In the genomic region with DNA sequence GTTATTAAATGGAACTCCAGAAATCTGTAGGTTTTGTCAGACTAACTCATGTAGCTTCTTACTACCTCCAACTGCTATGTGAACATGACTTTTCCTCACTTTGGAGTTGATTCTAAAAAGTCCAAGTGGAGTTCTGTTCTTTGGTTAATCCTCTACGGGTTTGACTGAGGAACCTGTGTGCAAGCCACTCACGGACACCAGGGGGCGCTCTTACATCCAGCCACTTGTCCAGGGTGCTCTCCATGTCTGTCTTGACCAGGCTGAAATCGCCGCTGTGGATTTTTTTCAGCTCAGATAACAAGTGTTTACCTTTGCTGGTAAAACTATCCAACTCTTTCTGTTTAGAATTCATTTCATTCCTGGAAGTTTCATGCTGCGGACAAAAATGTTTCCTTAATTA, we compare ENCODE assay signal across 9 mouse cellular contexts.
DNase-seq lines count a peak whose midpoint lies in the region; ATAC-seq and TF ChIP-seq lines count a peak whose summit lies in the region.
"Had no signal": no experiment of that assay in that cellular context is flagged by ENCODE, and none has a peak within 500 bp of the region (broad histone marks: within the 10 kb centered on the region; RNA-seq: fewer than 3 reads in every experiment).

No protein-coding gene starts in this region.

- no peak overlapping the region for H3K4me3 ChIP-seq in hindbrain, embryonic 14.5 days (replicated peaks; ENCODE audit: low read length)
- no peak overlapping the region for H3K4me3 ChIP-seq in hindbrain, embryonic 16.5 days (ENCODE audit: low read length)
- H3K4me3 ChIP-seq in forebrain, postnatal 0 days (ENCODE audit: low read depth, low read length) = no peak overlapping the region
- no peak overlapping the region for H3K4me3 ChIP-seq in neural tube, embryonic 12.5 days
- H3K4me3 ChIP-seq: embryonic facial prominence, embryonic 13.5 days had no signal

- peak; percentile 66 for TF ChIP-seq CTCF in forebrain, postnatal 0 days (IDR thresholded peaks at IDR 0.05; ENCODE audit: low read depth)

- H3K4me1 ChIP-seq in hindbrain, embryonic 14.5 days (replicated peaks; ENCODE audit: control insufficient read depth, insufficient read depth, low read length) = no peaks in the 10 kb centered on the region
- H3K4me1 ChIP-seq in hindbrain, embryonic 16.5 days (ENCODE audit: control insufficient read depth, insufficient read depth, low read depth, low read length) = no peaks in the 10 kb centered on the region
- H3K4me1 ChIP-seq in forebrain, postnatal 0 days (ENCODE audit: insufficient read depth) = no peaks in the 10 kb centered on the region
- H3K4me1 ChIP-seq in neural tube, embryonic 12.5 days = no peaks in the 10 kb centered on the region
- H3K4me1 ChIP-seq: embryonic facial prominence, embryonic 13.5 days had no signal

- ATAC-seq in hindbrain, embryonic 14.5 days (ENCODE audit: low FRiP score) = no peak
- ATAC-seq in hindbrain, embryonic 16.5 days = no peak
- no peak for ATAC-seq in forebrain, postnatal 0 days
- peak; percentile 38 for ATAC-seq in inflammation-experienced regulatory T-cells, adult 6 months
- peak; percentile 74; the same call in 1 of the 2 replicates for ATAC-seq in neural tube, embryonic 12.5 days (ENCODE audit: low FRiP score, low read depth)

- no peak overlapping the region for H3K27ac ChIP-seq in hindbrain, embryonic 14.5 days
- no peak overlapping the region for H3K27ac ChIP-seq in hindbrain, embryonic 16.5 days (ENCODE audit: low read depth, low read length)
- no peak overlapping the region for H3K27ac ChIP-seq in forebrain, postnatal 0 days (ENCODE audit: low read depth, low read length)
- H3K27ac ChIP-seq in neural tube, embryonic 12.5 days = no peak overlapping the region
- H3K27ac ChIP-seq: embryonic facial prominence, embryonic 13.5 days had no signal

- peak; percentile 46 for DNase-seq in hindbrain, embryonic 14.5 days (ENCODE audit: low spot score)
- DNase-seq in c-Kit-negative CD71-positive TER-119-positive erythroid progenitor cells, embryonic 14.5 days (ENCODE audit: low read depth, low spot score) = peak; percentile 39
- DNase-seq in forebrain, postnatal 0 days = peak; percentile 59
- peak; percentile 72 for DNase-seq in left cerebral cortex, postnatal 4 days
- peak; percentile 86 for DNase-seq in testis, postnatal 10 days (ENCODE audit: low spot score)

- no peak overlapping the region for H3K4me2 ChIP-seq in hindbrain, embryonic 14.5 days (replicated peaks)
- no peak overlapping the region for H3K4me2 ChIP-seq in hindbrain, embryonic 16.5 days (ENCODE audit: low read length)
- H3K4me2 ChIP-seq in forebrain, postnatal 0 days (ENCODE audit: low read depth) = no peak overlapping the region
- H3K4me2 ChIP-seq in neural tube, embryonic 12.5 days (replicated peaks) = no peak overlapping the region
- H3K4me2 ChIP-seq: embryonic facial prominence, embryonic 13.5 days had no signal

- WGBS in hindbrain, embryonic 14.5 days = 31% methylated on average over 6 of the region's 6 CpGs
- WGBS in hindbrain, embryonic 16.5 days = 31% methylated on average over 6 of the region's 6 CpGs
- WGBS in forebrain, postnatal 0 days = 24% methylated on average over 6 of the region's 6 CpGs
- 29% methylated on average over 6 of the region's 6 CpGs for WGBS in neural tube, embryonic 12.5 days

- H3K9ac ChIP-seq in hindbrain, embryonic 14.5 days = no peak overlapping the region
- H3K9ac ChIP-seq in hindbrain, embryonic 16.5 days (ENCODE audit: low read depth, low read length) = no peak overlapping the region
- H3K9ac ChIP-seq in forebrain, postnatal 0 days = no peak overlapping the region
- H3K9ac ChIP-seq in neural tube, embryonic 12.5 days = no peak overlapping the region
- H3K9ac ChIP-seq: embryonic facial prominence, embryonic 13.5 days had no signal

- no peaks in the 10 kb centered on the region for H3K36me3 ChIP-seq in hindbrain, embryonic 14.5 days (replicated peaks; ENCODE audit: control insufficient read depth, insufficient read depth)
- H3K36me3 ChIP-seq in hindbrain, embryonic 16.5 days (ENCODE audit: control insufficient read depth, insufficient read depth, low read length) = peaks cover 10% of the 10 kb centered on the region
- no peaks in the 10 kb centered on the region for H3K36me3 ChIP-seq in forebrain, postnatal 0 days (ENCODE audit: insufficient read depth)
- no peaks in the 10 kb centered on the region for H3K36me3 ChIP-seq in neural tube, embryonic 12.5 days
- H3K36me3 ChIP-seq: embryonic facial prominence, embryonic 13.5 days had no signal

- no peaks in the 10 kb centered on the region for H3K27me3 ChIP-seq in hindbrain, embryonic 14.5 days (ENCODE audit: control insufficient read depth, insufficient read depth, low read length)
- no peaks in the 10 kb centered on the region for H3K27me3 ChIP-seq in hindbrain, embryonic 16.5 days (replicated peaks; ENCODE audit: control insufficient read depth, insufficient read depth, low read length)
- H3K27me3 ChIP-seq in forebrain, postnatal 0 days (ENCODE audit: insufficient read depth, low read length) = no peaks in the 10 kb centered on the region
- H3K27me3 ChIP-seq in neural tube, embryonic 12.5 days (replicated peaks) = no peaks in the 10 kb centered on the region
- H3K27me3 ChIP-seq: embryonic facial prominence, embryonic 13.5 days had no signal

- intact Hi-C loops in left cerebral cortex, postnatal 4 days (cut with DNase I) = no loop called here

- peaks cover 6% of the 10 kb centered on the region; the same call in 1 of the 2 replicates for H3K9me3 ChIP-seq in hindbrain, embryonic 14.5 days (ENCODE audit: control insufficient read depth, low read length)
- H3K9me3 ChIP-seq in hindbrain, embryonic 16.5 days (ENCODE audit: control insufficient read depth, low read length) = no peaks in the 10 kb centered on the region
- no peaks in the 10 kb centered on the region for H3K9me3 ChIP-seq in forebrain, postnatal 0 days (ENCODE audit: low read length)
- H3K9me3 ChIP-seq in neural tube, embryonic 12.5 days = no peaks in the 10 kb centered on the region
- H3K9me3 ChIP-seq: embryonic facial prominence, embryonic 13.5 days had no signal

Comparison
In these comparisons a context has a peak if more than half of its experiments do, and no peak if none do; other contexts are left out.
1. ATAC-seq: peak in inflammation-experienced regulatory T-cells, adult 6 months (single experiment) and neural tube, embryonic 12.5 days (single experiment); none in hindbrain, embryonic 14.5 days (single experiment), hindbrain, embryonic 16.5 days (single experiment) and forebrain, postnatal 0 days (single experiment).
2. Peak in every context shown above with its lines, with median percentiles within 50 percentile points of each other: DNase-seq.